Mouse (Mus musculus) liver, embryonic 14.5 days (tissue): ENCODE results near the gene Aldh3b1.

Experiments used
- CTCF ChIP-seq: IDR thresholded peaks from 2 replicates; pipeline ENCODE4 v1.5.1; 2016; ENCODE audit warnings: antibody characterized with exemption, low read depth, control low read depth
- EP300 ChIP-seq: IDR thresholded peaks from 2 replicates; pipeline ENCODE4 v1.6.1; 2016; ENCODE audit warnings: antibody characterized with exemption, low read depth

- no peak for TF ChIP-seq EP300
- TF ChIP-seq CTCF, result no peak
These were observed 58.1 kb downstream of the Aldh3b1 start for GRCm38 (mm10) chr19:3871468-3871867.
